Mouse (Mus musculus) urinary bladder, postnatal 14 days (tissue): ENCODE data around the gene Nsun6.

ENCODE experiments used
- DNase-seq: peaks from one replicate; pipeline ENCODE4 v3.0.0; 2021; ENCODE audit warnings: low spot score

Gene Nsun6

GRCm38 (mm10) chr2:15054945-15055637 lies at the start of gene Nsun6:
Gene Nsun6, minus strand, starts transcription at chr2:15055069.
- peak; percentile 98 for DNase-seq

DNA sequence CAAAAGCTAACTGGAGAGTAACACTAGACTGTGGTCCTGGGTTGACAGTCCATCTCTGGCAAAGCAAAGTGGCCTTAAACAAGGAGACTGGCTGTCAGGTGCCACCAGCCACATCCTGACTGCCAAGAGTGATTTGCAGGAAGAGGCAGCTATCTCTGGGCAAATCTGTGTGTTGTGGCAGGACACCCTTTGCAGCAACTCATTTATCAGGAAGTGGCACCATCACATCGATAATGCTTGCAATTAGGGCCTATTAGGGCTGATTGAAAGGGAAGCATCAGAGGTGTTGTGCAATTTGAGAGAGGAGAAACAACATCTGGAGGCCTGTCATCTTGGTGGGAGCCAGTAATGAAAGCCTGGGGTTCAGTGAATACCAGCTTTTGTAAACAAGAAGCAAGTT lies 49.5 kb upstream of the Nsun6 start:
- DNase-seq, result no peak

DNA sequence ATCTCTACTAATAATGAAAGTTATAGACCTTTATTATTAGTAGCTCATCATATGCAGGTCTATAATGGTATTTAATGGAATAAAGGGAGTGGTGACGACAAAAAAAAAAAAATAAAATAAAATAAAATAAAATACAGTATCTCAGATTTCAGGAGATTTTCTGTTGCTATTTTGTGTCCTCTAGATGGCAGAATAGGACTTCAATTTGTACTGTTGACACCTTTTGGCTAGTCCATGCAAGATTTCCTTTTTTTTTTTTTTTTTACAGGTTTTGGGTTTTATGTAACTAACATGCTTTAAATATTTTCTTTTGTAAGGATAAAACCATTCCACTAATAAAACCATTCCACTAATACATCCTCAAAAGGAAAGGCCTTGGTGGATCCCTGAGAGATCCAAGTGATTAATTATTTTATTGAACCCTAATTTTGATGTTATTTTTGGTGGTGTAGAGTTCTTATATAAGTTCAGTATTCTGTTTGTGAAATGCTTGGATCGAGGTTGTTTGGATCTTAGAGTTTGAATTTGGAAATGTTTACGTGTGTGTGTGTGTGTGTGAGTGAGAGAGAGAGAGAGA lies 41.7 kb upstream of the Nsun6 start:
- no peak for DNase-seq

GRCm38 (mm10) chr2:15087308-15087707 lies 32.4 kb upstream of the Nsun6 start:
- no peak for DNase-seq

GRCm38 (mm10) chr2:15083702-15084101 lies 28.8 kb upstream of the Nsun6 start:
- no peak for DNase-seq

- DNase-seq, result no peak
Measured at GRCm38 (mm10) chr2:15067091-15067490, 12.2 kb upstream of the Nsun6 start.

GRCm38 (mm10) chr2:15065447-15065846 lies 10.6 kb upstream of the Nsun6 start:
- DNase-seq, result no peak

GRCm38 (mm10) chr2:15064380-15065269 lies 9.8 kb upstream of the Nsun6 start:
- DNase-seq, result no peak

DNA sequence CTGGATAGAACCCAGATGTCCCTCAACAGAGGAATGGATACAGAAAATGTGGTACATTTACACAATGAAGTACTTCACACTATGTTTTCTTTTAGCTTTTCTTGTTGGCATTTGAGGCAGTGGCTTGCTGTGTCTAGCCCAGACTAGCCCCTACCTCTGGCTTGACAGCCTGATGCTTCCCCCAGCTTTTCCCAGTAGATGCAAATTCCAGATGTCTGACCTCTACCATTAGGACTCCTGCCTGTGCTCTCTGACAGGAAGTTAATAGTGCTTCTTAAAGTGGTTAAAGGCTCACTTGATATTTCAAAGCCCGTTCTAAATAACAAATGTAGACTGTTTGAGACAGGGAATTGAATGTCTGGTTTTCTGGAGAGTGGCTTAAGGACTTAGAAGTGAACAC lies 8.9 kb upstream of the Nsun6 start:
- no peak for DNase-seq

GRCm38 (mm10) chr2:15060856-15061255 lies 6.0 kb upstream of the Nsun6 start:
- no peak for DNase-seq

DNA sequence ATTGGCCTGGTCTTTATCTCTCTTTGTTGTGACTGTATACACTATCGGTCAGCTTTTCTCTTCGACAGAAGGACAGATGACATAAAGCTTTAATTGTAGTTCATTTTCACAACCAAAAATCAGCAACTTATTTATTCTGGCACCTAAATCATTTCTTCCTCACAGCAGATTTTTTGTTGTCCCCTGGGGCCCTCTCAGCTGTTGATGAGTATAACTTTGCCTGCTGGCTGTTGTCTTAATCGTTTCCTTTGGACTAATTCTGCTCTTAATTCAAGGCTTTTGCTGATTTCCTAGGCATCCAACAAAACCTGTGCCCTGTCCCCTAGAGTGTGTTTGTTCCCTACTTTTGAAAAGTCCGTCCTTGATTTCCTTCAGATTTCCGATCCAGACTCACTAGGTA lies 3.4 kb upstream of the Nsun6 start:
- DNase-seq, result no peak

DNA sequence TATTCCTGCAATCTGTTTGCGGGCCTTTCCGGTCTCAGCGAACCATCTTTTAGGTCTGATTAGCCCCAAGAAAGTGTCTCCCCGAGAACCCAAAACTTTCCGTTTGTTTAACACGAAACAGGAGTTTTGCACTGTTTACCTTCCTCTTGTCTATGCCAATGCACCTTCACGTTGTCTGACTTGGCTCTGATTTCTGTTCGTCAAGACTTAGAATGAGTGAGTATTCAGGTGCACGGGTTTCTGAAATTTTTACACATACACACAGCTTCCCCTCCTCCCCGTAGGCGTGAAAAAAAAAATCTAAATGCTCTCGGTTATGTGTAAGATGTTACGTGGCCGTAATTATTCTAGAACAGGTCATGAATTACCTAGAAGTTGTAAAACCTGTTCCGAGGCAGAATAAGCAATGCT lies 877 bp upstream of the Nsun6 start:
- DNase-seq, result no peak

DNA sequence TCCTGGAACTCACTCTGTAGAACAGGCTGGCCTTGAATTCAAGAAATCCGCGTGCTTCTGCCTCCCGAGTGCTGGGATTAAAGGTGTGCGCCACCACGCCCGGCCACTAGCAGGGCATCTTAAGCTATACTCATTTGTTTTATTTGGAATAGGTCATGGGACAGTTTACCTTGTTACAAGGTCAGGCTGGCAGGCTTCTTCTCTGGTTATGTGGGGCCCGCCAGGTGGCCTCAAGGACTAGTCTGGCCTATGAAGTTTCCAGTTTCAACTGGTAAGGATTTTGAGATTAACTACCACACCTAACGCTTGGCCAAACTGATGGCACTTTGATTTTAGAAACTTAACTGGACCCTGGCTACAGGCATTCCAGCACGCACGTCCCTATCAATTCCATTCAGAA lies 373 bp downstream of the Nsun6 start:
- DNase-seq, result no peak

DNA sequence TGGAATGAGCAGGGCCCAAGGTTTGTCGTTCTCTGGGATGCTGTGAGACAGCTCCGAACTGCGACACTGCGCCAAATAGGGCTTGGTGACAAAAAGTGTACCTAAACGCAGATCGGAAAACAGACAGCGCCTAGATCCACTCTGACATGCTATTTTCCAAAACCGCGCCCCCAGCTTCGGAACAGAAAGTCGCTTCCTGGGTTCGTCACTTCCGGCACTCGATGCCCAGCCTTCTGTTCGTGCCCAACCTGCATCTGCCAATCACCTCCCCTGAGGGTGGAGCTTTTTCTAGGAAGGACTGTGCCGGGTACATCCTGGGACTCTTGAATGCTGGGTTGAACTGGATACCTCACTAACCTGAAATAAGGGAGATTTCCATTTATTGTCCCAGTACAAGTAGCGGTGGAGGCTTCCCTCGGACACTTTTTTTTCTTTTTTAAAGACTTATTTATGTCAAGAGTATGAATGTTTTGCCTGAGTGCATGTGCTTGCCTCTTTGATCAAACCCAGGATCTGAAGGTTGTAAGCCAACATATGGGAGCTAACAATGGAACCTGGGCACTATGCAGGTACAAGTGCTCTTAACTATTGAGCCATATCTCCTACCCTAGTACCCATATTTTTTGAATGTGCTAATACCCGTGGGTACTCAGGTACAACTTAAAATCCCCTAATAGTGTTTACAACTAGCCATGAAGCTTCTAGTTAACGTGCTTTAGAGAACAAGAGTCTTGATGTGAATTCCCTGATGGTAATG lies 5.6 kb downstream of the Nsun6 start, which contains the start of gene Arl5b:
Gene Arl5b (plus strand): TSS at position 279 of the 757 bp plus-strand sequence.
- DNase-seq, result peak; percentile 95

DNA sequence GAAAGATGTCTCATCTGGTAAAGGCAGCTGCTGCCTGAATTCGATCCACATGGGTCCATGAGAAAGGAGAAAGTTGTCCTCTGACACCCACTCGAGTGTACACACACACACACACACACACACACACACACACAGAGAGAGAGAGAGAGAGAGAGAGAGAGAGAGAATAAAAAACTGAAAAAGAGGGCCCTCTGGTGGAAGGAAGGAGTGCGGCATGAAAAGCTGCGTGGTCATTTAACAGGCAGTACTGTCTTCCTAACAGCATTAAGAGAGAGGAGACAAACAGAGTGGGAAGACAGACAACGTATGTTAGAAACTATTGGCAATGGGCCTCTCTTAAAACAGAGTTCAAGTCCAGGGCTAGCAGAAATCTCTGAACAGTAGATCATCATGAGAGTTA lies 14.5 kb downstream of the Nsun6 start:
- DNase-seq, result no peak

- DNase-seq, result no peak
Measured at GRCm38 (mm10) chr2:15038705-15039104, 16.2 kb downstream of the Nsun6 start.

DNA sequence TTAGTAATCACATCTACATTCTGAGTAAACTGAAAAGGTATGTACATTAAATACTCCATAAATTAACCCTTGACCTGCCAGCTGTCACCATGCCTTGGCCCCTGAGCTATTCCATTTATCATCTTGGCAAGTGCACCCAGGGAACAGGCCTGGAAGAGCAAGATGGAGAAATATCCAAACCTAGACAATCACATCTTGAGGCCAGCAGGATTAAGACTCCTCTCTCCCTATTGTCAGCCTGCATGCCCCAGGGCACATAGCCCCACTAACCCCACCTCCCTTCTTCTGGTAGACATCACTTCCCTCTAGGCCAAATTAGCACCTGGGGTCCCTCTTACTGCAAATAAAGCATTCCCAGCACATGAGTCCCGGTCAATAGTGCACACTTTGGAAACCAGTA lies 27.1 kb downstream of the Nsun6 start:
- DNase-seq, result no peak

GRCm38 (mm10) chr2:15026817-15027216 lies 28.1 kb downstream of the Nsun6 start:
- DNase-seq, result peak; percentile 28

DNA sequence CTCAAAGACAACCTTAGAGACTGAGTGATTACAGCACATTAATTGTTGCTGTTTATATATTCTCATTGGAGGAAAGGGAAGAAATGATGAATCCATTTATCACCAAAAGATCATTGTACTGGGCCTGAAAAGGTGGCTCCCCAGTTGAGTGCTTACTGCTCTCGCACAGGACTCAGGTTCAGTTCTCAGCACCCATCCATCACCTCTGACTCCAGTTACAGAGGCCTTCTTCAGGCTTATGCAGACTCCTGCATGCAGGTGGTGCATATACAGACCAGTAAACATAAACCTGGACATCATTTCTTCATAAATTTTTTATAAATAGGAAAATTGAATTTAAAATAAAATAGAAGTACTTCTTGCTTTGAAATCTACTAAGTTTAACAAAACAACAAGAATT lies 46.8 kb downstream of the Nsun6 start:
- DNase-seq, result no peak

DNA sequence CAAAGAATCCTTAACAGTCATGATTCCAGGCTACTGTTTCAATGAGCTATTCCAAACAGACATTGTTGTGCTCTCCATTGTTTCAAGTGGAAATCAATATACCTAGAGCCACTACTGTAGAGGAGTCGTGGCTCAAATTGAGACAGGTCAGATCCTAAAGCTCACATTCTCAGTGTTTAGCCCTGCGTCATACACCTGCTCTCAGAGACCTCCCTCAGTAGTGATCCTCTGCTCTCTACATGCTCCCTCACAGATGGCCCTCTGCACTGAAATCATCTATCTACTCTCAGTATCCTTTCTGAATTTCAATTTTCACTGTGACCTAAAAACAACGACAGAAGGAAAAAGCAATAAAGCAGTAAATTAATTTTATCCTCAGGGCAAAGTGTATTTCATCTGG lies 47.3 kb downstream of the Nsun6 start:
- no peak for DNase-seq

- DNase-seq, result no peak
Measured at GRCm38 (mm10) chr2:14997836-14998235, 57.0 kb downstream of the Nsun6 start.

DNA sequence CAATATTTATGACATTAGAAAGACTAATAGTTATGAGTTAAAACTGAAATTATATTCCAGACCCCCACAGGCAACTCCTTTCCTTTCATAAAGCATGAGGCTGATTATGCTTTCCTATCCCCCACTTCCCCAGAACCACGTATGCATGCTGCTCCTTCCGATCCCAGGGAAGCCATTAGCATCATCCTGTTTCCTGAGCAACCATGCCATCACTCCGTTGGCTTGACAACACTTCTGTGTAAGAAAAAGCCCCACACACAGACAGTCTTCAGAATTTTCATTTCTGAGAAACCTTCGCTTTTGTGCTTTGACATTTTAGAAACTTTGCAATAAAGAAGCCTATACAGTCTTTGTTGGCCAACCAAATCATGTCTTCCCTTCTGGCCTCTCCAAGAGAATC lies 58.8 kb downstream of the Nsun6 start:
- no peak for DNase-seq
